Mouse (Mus musculus) bone marrow macrophage, adult 2 months (primary cell): ENCODE measurements around the gene Abracl. TPM values are rescaled to one million over a fixed set of nuclear protein-coding genes. Genes with fewer than 3 reads are reported as not detected.

Source experiments
- H3K27ac ChIP-seq: 2 replicates; pipeline ENCODE4 v1.5.1; 2012; ENCODE audit warnings: low read depth, low read length; ENCODE audit not compliant: insufficient read depth
- H3K4me1 ChIP-seq: 2 replicates; pipeline ENCODE4 v1.6.1; 2012; ENCODE audit warnings: low read length; ENCODE audit not compliant: control insufficient read depth, insufficient read depth
- H3K4me3 ChIP-seq: 2 replicates; pipeline ENCODE4 v1.5.1; 2012; ENCODE audit warnings: mild to moderate bottlenecking, low read length, moderate library complexity; ENCODE audit not compliant: insufficient read depth
- CTCF ChIP-seq: IDR thresholded peaks from 2 replicates; pipeline ENCODE4 v1.5.1; 2012; ENCODE audit warnings: low read depth, mild to moderate bottlenecking, low read length, moderate library complexity
- POLR2A ChIP-seq: IDR thresholded peaks from 2 replicates; pipeline ENCODE4 v1.6.1; 2012; ENCODE audit warnings: mild to moderate bottlenecking, low read depth, low read length, borderline replicate concordance
- polyA plus RNA-seq: library from polyadenylated mRNA; stranded (reverse); fragments of >200 nt; gene quantifications from 2 replicates; pipeline ENCODE4 v1.2.4, GENCODE M21; 2012; ENCODE audit not compliant: missing spikeins, insufficient read depth, insufficient read length

The Abracl gene
- polyA plus RNA-seq: 107 and 136 TPM in 2 replicates

DNA sequence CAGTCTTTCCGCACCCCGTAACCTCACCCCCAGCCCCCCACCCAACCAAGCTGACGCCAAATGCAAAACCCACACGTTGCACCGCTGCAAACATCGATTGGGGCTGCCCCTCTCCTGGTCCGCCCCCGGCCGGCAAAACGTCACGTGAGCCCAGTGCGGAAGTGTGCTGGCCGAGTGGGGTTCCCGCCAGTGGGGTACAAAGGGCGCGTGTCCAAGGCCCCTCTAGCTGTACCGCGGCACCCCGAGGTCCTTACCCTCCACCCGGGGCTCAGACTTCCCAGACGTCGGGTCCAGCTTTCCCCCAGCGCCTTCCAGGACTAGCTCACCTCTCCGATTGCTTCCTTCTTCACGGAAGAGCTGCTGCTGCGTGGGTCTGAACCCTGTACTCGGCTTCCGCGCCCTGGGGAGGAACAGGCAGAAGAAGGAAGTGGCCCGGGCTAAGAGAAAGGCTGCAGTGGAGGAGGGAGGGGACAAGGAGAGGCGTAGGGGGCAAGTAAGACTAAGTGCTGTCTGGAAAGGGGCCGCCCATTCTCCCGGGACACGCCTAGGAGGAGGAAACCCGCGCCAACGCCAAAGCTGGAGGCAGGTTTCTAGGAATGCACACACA lies at the start of gene Abracl:
Gene Abracl, minus strand, starts transcription at position 548 of the 607 bp plus-strand sequence.
- TF ChIP-seq POLR2A: no peak
- no peak for TF ChIP-seq CTCF
- Histone ChIP-seq H3K4me1 (peaks cover 2% of the 10 kb centered on the region), H3K27ac (peak within 1 kb of the TSS; percentile 88), H3K4me3 (peak within 1 kb of the TSS; percentile 73)

DNA sequence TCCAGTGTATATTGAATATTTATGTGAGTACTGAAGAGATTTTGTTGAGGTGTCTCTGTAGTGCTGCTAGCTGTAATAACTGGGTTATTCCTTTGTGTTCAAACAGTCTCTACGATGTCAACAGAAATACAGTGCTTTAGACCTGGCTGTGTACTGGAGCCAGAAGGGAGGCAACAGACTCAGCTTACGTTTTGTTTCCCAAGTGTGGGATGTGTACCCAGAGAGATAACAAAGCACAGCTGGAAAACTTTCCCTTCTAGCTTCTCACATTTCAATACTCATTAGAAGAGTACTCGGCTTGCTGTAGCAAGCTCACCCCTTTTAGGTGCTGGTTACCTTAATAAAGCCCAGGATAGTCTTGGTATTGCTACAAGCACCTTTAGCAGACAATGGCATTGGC lies 49.8 kb upstream of the Abracl start:
- TF ChIP-seq POLR2A: no peak
- no peak for TF ChIP-seq CTCF
- peaks cover 17% of the 10 kb centered on the region for H3K4me1 ChIP-seq
- no peak overlapping the region for H3K27ac ChIP-seq
- H3K4me3 ChIP-seq: no peak overlapping the region

DNA sequence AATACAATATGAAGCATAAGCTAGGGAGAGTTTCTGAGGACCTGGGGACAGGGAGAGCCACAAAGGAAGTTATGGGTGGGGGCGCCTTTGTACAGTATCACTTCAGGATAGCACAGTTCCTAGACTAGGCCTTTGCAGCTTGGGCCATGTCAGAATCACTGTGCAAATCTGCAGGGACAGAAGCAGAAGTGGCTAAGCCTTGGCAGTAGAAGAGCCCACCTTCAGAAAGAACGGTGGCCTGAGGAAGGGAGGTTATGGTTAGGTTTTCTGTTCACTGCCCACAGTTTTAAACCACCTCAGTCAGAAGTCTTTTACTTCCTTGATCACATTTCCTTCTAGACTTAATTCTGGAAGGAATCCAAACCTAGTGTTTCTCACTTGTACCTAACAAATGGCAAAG lies 47.5 kb upstream of the Abracl start:
- TF ChIP-seq POLR2A: no peak
- TF ChIP-seq CTCF: no peak
- peaks cover 20% of the 10 kb centered on the region for H3K4me1 ChIP-seq
- no peak overlapping the region for H3K4me3 ChIP-seq
- peak overlapping the region; percentile 14 for H3K27ac ChIP-seq

DNA sequence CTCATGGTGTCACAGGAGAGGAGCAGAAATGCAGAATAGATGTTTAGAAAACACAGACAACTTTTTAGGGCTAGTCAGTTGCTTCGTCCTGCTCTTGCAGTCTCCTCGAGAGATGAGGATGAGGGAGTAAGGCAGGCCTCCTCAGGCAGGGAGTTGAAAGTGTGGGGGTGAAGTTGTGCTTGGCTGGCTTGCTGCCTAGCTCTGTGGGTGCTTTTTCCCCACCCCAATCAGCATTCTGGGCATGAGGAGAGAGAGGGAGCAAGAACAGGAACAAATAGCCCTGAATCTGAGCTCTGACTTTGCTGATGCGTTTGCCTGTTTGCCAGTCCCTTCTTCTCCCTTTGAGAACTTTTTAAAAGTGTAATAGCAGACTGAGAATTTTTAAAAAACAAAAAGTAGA lies 47.1 kb upstream of the Abracl start:
- Histone ChIP-seq H3K4me3 (no peak overlapping the region), H3K4me1 (peaks cover 20% of the 10 kb centered on the region), H3K27ac (no peak overlapping the region)
- TF ChIP-seq POLR2A (no peak), CTCF (no peak)

DNA sequence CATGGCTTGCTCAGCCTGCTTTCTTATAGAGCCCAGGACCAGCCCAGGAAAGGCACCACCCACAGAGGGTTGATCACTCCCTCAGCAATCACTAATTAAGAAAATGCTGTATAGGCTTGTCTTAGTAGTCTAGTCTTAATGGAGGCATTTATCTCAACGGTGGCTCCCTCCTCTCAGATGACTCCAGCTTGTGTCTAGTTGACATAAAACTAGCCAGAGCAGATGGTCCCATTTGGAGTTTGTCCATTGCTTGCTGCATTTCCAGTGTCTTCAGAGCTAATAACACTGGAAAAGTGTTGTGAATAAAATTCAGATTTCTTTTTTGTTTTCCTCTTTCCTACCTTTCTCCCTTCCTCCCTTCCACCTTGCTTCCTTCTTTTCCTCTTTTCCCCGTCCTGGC lies 46.5 kb upstream of the Abracl start:
- Histone ChIP-seq H3K4me3 (no peak overlapping the region), H3K27ac (no peak overlapping the region), H3K4me1 (peaks cover 24% of the 10 kb centered on the region)
- TF ChIP-seq POLR2A: no peak

DNA sequence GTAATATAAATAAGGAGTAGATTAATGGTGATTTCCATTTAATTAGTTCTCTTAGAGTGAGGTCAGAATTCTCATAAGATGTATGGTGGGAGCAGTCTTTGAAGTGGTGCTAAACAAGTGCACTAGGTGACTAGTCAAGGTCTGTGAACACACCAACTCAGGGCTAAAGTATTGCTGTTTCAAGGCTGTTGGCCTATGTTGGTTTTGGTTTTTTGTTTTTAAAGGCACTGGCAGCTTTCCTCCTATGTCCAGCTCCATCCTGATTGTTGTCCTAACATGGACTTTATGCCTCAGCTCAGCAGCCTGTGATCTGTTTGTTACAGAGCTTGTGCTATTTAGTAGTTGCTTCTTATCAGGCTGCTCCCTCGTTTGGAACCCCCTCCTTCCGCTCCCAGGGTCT lies 45.8 kb upstream of the Abracl start:
- TF ChIP-seq POLR2A (no peak), CTCF (no peak)
- H3K27ac ChIP-seq: no peak overlapping the region
- peaks cover 25% of the 10 kb centered on the region for H3K4me1 ChIP-seq
- H3K4me3 ChIP-seq: no peak overlapping the region

DNA sequence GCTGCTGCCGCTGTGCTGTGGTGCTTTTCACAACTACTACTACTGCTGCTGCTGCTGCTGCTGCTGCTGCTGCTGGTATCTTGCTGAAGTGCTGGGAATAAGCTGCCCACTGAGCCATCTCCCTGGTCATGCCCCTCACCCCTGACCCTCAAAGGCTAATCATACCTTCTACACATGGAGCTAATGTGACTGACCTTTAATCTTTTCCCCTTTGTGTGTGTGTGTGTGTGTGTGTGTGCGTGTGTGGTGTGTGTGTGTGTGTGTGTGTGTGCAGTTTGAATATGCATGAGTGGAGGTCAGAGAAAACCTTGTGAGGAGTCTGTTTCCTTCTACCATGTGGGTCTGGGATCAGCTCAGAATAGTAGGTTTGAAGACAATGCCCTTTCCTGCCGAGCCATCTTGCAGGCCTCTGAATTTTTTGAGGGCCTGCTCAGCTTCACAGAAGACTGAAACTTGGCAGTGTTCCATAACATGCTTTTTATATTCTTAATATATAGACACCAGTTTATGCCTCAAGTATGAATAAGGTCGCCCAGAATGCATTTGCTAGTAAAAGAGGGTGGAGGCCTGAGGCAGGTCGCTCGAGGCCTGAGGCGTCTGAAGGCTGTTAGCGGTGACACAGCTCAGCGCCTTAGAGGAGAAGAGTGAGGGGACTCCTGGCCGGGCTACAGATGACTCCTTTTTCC lies 44.8 kb upstream of the Abracl start:
- Histone ChIP-seq H3K4me1 (peaks cover 25% of the 10 kb centered on the region), H3K4me3 (no peak overlapping the region), H3K27ac (no peak overlapping the region)
- no peak for TF ChIP-seq CTCF
- no peak for TF ChIP-seq POLR2A

DNA sequence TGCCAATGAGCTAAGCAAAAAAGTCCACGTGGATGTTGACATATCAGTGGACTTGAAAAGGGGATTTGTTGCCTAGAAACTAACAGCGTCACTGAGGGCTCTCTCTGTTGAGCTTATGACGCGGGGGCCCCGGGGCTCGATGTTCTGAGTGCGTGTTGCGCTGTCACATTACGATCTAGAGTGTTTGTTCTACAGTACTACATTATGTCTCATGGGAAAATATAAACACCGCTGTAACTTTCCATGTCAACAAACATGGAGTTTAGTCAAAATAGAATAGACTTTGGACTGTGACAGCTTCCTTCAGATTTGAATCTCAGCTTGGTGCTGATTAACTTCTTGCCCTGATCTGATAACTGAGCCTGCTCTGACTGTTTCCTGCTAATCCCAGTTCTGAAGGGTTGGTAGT lies 42.9 kb upstream of the Abracl start:
- Histone ChIP-seq H3K27ac (no peak overlapping the region), H3K4me3 (no peak overlapping the region)

DNA sequence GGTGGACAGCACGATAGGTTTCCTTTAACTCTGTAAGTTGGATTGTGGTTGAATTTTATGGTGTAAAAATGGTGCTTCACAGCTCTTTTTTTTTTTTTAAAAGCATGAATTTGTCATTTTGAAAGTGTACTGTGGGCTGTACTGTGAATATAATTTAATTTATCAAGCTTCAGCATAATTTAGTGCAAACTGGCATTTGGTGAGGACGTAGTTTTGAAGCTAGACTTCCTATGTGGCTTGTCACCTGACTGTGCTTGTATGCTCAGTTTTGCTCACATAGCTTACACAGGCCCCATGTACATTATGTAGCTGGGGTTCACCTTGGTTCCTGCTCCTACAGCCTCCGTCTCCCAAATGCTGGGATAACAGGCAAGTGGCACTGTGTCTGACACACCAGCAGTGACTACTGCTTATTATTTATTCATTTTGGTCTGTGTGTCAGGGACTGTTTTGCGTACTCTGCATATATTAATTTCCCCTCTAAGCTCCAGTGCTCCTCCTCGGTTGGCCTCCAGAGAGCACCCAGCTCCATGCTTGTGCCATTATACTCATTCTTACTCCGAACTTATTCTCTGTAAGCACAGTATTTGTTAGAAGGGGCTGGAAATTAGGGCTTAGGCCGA lies 41.6 kb upstream of the Abracl start:
- Histone ChIP-seq H3K27ac (no peak overlapping the region), H3K4me3 (no peak overlapping the region), H3K4me1 (peaks cover 19% of the 10 kb centered on the region)
- TF ChIP-seq CTCF (no peak), POLR2A (no peak)

More for the DNA sequence above, 42.9 kb upstream of the Abracl start:
- peaks cover 24% of the 10 kb centered on the region for H3K4me1 ChIP-seq
- TF ChIP-seq POLR2A: no peak
- TF ChIP-seq CTCF: no peak

DNA sequence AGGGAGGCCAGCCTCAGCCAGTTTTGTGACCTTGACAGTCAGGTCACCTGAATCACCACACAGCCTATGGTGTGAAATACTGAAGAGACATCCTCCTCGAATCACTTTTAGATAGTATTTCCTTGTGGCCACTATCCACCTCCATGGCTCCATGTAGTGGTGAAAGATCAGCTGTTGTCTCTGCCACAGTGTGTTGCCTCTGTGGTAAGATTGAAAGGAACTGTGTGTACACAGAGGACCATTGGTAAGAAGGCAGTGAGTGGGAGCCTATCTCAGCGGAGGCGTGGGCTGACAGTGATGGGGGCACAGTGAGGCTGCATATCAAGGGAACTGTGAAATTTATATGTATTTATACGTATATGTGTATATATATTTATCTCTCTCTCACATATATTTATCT lies 38.4 kb upstream of the Abracl start:
- Histone ChIP-seq H3K4me3 (no peak overlapping the region), H3K4me1 (peaks cover 28% of the 10 kb centered on the region), H3K27ac (no peak overlapping the region)
- TF ChIP-seq CTCF: no peak
- TF ChIP-seq POLR2A: no peak

DNA sequence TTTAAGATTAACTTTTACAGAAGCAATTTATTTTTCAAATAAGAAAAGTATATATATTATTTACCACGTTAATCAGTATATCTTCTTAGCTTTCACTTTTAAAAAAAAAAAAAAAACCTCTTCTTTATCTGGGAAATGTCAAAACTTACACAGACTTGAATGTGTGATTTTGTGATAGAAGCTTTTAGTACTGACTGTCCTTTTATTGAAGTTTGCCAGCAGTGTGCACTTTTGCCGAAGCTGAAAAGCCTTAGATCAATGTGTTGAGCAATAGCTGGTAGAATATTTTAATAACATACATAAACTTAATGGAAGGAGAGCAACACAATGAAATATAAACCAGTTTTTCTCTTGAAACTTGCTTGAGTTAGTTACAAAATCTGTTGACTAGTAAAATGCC lies 37.7 kb upstream of the Abracl start:
- Histone ChIP-seq H3K27ac (no peak overlapping the region), H3K4me3 (no peak overlapping the region), H3K4me1 (peaks cover 28% of the 10 kb centered on the region)
- TF ChIP-seq POLR2A (no peak), CTCF (no peak)
